Mouse (Mus musculus) forebrain, embryonic 14.5 days (tissue): Measurements from ENCODE around the gene Olfr800. TPM values are rescaled to one million over a fixed set of nuclear protein-coding genes. Genes with fewer than 3 reads are reported as not detected.

Source experiments
- ATAC-seq: fragments of 200-750 bp; cut with Nextera tagmentation; 2 replicates; pipeline ENCODE4 v1.8.0; 2017; ENCODE audit warnings: mild to moderate bottlenecking, moderate library complexity
- DNase-seq: peaks from one replicate; pipeline ENCODE4 v3.0.0-alpha.2; 2015; ENCODE audit warnings: low spot score
- H3K27ac ChIP-seq: fragments of 300-500 bp; sonication (generic); 2 replicates; pipeline ENCODE4 v1.5.1; 2014; ENCODE audit warnings: low read depth, mild to moderate bottlenecking, control low read depth, low read length, moderate library complexity
- H3K27me3 ChIP-seq: fragments of 300-500 bp; sonication (generic); replicated peaks from 2 replicates; pipeline ENCODE4 v1.6.1; 2014; ENCODE audit warnings: low read length, control low read depth, mixed read lengths; ENCODE audit not compliant: control insufficient read depth, insufficient read depth
- H3K36me3 ChIP-seq: fragments of 300-500 bp; sonication (generic); 2 replicates; pipeline ENCODE4 v1.6.1; 2014; ENCODE audit warnings: low read length, control low read depth; ENCODE audit not compliant: control insufficient read depth, insufficient read depth
- H3K4me1 ChIP-seq: fragments of 300-500 bp; sonication (generic); 2 replicates; pipeline ENCODE4 v1.6.1; 2014; ENCODE audit warnings: antibody characterized with exemption, low read length, control low read depth; ENCODE audit not compliant: control insufficient read depth, insufficient read depth
- H3K4me2 ChIP-seq: fragments of 300-500 bp; sonication (generic); 2 replicates; pipeline ENCODE4 v1.6.1; 2014; ENCODE audit warnings: mild to moderate bottlenecking, control low read depth, low read length
- H3K4me3 ChIP-seq: fragments of 300-500 bp; sonication (generic); 2 replicates; pipeline ENCODE4 v1.5.1; 2014; ENCODE audit warnings: low read depth, low read length, control low read depth
- H3K9ac ChIP-seq: fragments of 300-500 bp; sonication (generic); 2 replicates; pipeline ENCODE4 v1.6.1; 2014; ENCODE audit warnings: mild to moderate bottlenecking, low read length, control low read depth, moderate library complexity
- H3K9me3 ChIP-seq: fragments of 300-500 bp; sonication (generic); replicated peaks from 2 replicates; pipeline ENCODE4 v1.6.1; 2016; ENCODE audit warnings: low read length, control low read depth, mixed read lengths; ENCODE audit not compliant: control insufficient read depth
- WGBS: fragments of 180-500 bp; shearing (Covaris S2); extraction: QIAGEN DNeasy Blood & Tissue Kit; methylation state at CpG from one replicate; pipeline ENCODE4 v1.1.7; 2014; 5-methylcytosine and 5-hydroxymethylcytosine counted together
- polyA plus RNA-seq: library from polyadenylated mRNA; unstranded; fragments of >200 nt; fragmentation: Nextera tagmentation; extraction: Ambion mirVana; gene quantifications from 2 replicates; pipeline ENCODE4 v1.2.1, GENCODE M21; 2014

Gene Olfr800
- polyA plus RNA-seq, result not detected in 2 replicates

GRCm38 (mm10) chr10:129657394-129657793, at the start of gene Olfr800:
Gene Olfr800 (plus strand): TSS chr10:129657694.
- Histone ChIP-seq H3K4me2 (no peak within 1 kb of the TSS), H3K27ac (no peak within 1 kb of the TSS), H3K4me3 (no peak within 1 kb of the TSS), H3K9ac (no peak within 1 kb of the TSS), H3K9me3 (no peaks in the 10 kb centered on the region), H3K36me3 (no peaks in the 10 kb centered on the region), H3K27me3 (no peaks in the 10 kb centered on the region), H3K4me1 (no peaks in the 10 kb centered on the region)
- DNase-seq, result no peak
- no peak for ATAC-seq

GRCm38 (mm10) chr10:129612470-129612869, 45.0 kb upstream of the Olfr800 start, which contains the start of gene Olfr796:
Gene Olfr796 (minus strand): TSS chr10:129612570.
- Histone ChIP-seq H3K4me2 (no peak within 1 kb of the TSS), H3K4me1 (no peaks in the 10 kb centered on the region), H3K9me3 (no peaks in the 10 kb centered on the region), H3K36me3 (no peaks in the 10 kb centered on the region), H3K4me3 (no peak within 1 kb of the TSS), H3K9ac (no peak within 1 kb of the TSS), H3K27ac (no peak within 1 kb of the TSS), H3K27me3 (no peaks in the 10 kb centered on the region)
- 98% methylated on average over 1 of the region's 1 CpGs for WGBS
- DNase-seq (no peak), ATAC-seq (no peak)

- Histone ChIP-seq H3K27me3 (no peaks in the 10 kb centered on the region), H3K9me3 (no peaks in the 10 kb centered on the region), H3K36me3 (no peaks in the 10 kb centered on the region), H3K9ac (no peak overlapping the region), H3K27ac (no peak overlapping the region), H3K4me1 (no peaks in the 10 kb centered on the region), H3K4me2 (no peak overlapping the region), H3K4me3 (no peak overlapping the region)
- ATAC-seq, result 0 out of 2 replicates have a peak, but pooled peaks have one; percentile 7
- DNase-seq, result peak; percentile 1
- WGBS, result 21% methylated on average over 1 of the region's 1 CpGs
Observed at GRCm38 (mm10) chr10:129621724-129622123, 35.8 kb upstream of the Olfr800 start.

GRCm38 (mm10) chr10:129623251-129623650, 34.2 kb upstream of the Olfr800 start:
- H3K4me3 ChIP-seq, result no peak overlapping the region
- ATAC-seq, result no peak
- no peak overlapping the region for H3K9ac ChIP-seq
- H3K4me2 ChIP-seq, result no peak overlapping the region
- no peaks in the 10 kb centered on the region for H3K9me3 ChIP-seq
- no peak overlapping the region for H3K27ac ChIP-seq
- DNase-seq, result peak; percentile 24
- no peaks in the 10 kb centered on the region for H3K27me3 ChIP-seq
- H3K36me3 ChIP-seq, result no peaks in the 10 kb centered on the region
- no peaks in the 10 kb centered on the region for H3K4me1 ChIP-seq

- Histone ChIP-seq H3K27ac (no peak within 1 kb of the TSS), H3K9ac (no peak within 1 kb of the TSS), H3K4me2 (no peak within 1 kb of the TSS), H3K4me3 (no peak within 1 kb of the TSS), H3K9me3 (no peaks in the 10 kb centered on the region), H3K4me1 (no peaks in the 10 kb centered on the region), H3K36me3 (no peaks in the 10 kb centered on the region), H3K27me3 (no peaks in the 10 kb centered on the region)
- 92% methylated on average over 1 of the region's 1 CpGs for WGBS
- ATAC-seq (no peak), DNase-seq (no peak)
Observed at GRCm38 (mm10) chr10:129627834-129628233, 29.7 kb upstream of the Olfr800 start, which contains the start of gene Olfr798. Gene Olfr798 (minus strand): TSS chr10:129627934.

GRCm38 (mm10) chr10:129637184-129637583, 20.3 kb upstream of the Olfr800 start, which contains the start of gene Olfr799:
Gene Olfr799 (plus strand): TSS chr10:129637484.
- no peak within 1 kb of the TSS for H3K9ac ChIP-seq
- H3K36me3 ChIP-seq, result no peaks in the 10 kb centered on the region
- H3K27ac ChIP-seq, result no peak within 1 kb of the TSS
- H3K4me2 ChIP-seq, result no peak within 1 kb of the TSS
- no peaks in the 10 kb centered on the region for H3K27me3 ChIP-seq
- WGBS, result 29% methylated on average over 1 of the region's 1 CpGs
- H3K4me3 ChIP-seq, result no peak within 1 kb of the TSS
- no peaks in the 10 kb centered on the region for H3K4me1 ChIP-seq
- ATAC-seq (no peak), DNase-seq (no peak)
- 0 out of 2 replicates have a peak, but pooled peaks cover 3% of the 10 kb centered on the region for H3K9me3 ChIP-seq

GRCm38 (mm10) chr10:129651763-129652162, 5.7 kb upstream of the Olfr800 start:
- Histone ChIP-seq H3K9me3 (no peaks in the 10 kb centered on the region), H3K27ac (no peak overlapping the region), H3K4me3 (no peak overlapping the region), H3K9ac (no peak overlapping the region), H3K27me3 (no peaks in the 10 kb centered on the region), H3K4me2 (no peak overlapping the region), H3K4me1 (no peaks in the 10 kb centered on the region), H3K36me3 (no peaks in the 10 kb centered on the region)
- WGBS, result 91% methylated on average over 1 of the region's 1 CpGs
- DNase-seq, result no peak
- ATAC-seq, result no peak

GRCm38 (mm10) chr10:129673765-129674164, 16.3 kb downstream of the Olfr800 start, which contains the start of gene Olfr801:
Gene Olfr801 (minus strand): TSS chr10:129673865.
- Histone ChIP-seq H3K27ac (no peak within 1 kb of the TSS), H3K4me2 (no peak within 1 kb of the TSS), H3K9me3 (no peaks in the 10 kb centered on the region), H3K4me3 (no peak within 1 kb of the TSS), H3K36me3 (no peaks in the 10 kb centered on the region), H3K4me1 (no peaks in the 10 kb centered on the region), H3K9ac (no peak within 1 kb of the TSS), H3K27me3 (no peaks in the 10 kb centered on the region)
- no peak for ATAC-seq
- no peak for DNase-seq
- 83% methylated on average over 1 of the region's 1 CpGs for WGBS

- H3K27me3 ChIP-seq, result no peaks in the 10 kb centered on the region
- H3K36me3 ChIP-seq, result no peaks in the 10 kb centered on the region
- no peak for ATAC-seq
- H3K27ac ChIP-seq, result no peak within 1 kb of the TSS
- H3K4me2 ChIP-seq, result no peak within 1 kb of the TSS
- no peak within 1 kb of the TSS for H3K9ac ChIP-seq
- DNase-seq, result no peak
- H3K4me1 ChIP-seq, result no peaks in the 10 kb centered on the region
- no peaks in the 10 kb centered on the region for H3K9me3 ChIP-seq
- H3K4me3 ChIP-seq, result no peak within 1 kb of the TSS
- 88% methylated on average over 1 of the region's 1 CpGs for WGBS
Observed at GRCm38 (mm10) chr10:129688069-129688468, 30.6 kb downstream of the Olfr800 start, which contains the start of gene Olfr802. Gene Olfr802 (minus strand): TSS chr10:129688169.
